Mouse (Mus musculus): ENCODE results near the gene Txnip.

Gene Txnip

DNA sequence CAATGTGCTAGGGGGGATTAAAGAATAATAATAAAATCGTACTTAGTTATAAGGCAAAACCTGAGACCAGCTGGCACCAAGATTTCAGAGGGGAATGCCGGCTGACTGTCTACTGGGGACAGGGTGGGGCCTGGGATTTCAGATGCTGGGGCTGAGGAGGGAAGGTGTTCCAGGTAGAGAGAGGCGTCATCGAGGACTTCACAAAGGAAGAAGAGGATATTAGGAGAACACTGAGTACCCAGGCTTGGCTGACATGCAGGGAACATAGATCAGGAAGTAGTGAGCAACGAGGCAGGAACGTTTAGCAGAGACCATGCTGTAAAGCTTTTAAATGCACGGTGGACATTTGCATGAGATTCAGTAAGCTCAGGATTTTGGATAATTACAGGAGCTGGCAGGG, 5.9 kb upstream of the Txnip start:
- DNase-seq: no peak

DNA sequence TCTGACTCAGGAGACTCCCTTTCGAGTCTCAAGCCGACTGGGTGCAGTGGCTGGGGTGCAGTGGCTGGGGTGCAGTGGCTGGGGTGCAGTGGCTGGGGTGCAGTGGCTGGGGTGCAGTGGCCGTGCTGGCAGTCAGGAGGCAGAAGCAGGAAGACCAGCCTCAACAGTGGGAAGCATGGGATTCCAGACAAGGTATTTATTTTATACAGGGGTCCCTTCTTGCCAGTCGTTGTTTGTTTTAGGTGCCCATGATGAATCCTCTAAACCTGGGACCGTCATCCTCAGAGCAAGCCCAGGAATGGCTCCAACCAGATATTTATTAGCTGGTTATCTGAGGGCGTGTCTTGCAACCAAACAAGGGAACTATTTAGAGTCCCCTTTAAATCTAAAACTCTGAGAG, 4.2 kb upstream of the Txnip start:
- no peak for DNase-seq

DNA sequence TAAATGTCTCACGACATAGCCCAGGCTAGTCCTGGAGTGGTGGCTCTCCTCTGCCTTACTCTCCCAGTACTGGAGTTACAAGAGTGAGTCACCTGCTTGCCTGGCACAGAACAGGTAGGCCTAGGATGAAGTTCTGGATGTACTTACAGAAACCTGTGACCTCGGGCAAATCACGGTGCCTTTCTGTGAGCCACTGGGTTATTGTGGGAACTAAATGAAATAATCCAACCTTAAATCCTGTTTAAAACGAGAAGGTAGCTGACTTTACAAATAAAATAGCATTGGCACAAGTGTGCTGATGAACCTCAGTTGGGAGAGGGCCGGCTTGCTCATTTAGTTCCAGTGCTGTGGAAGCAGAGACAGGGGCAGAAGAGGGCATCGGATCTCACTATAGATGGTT, 3.5 kb upstream of the Txnip start:
- no peak for DNase-seq

DNA sequence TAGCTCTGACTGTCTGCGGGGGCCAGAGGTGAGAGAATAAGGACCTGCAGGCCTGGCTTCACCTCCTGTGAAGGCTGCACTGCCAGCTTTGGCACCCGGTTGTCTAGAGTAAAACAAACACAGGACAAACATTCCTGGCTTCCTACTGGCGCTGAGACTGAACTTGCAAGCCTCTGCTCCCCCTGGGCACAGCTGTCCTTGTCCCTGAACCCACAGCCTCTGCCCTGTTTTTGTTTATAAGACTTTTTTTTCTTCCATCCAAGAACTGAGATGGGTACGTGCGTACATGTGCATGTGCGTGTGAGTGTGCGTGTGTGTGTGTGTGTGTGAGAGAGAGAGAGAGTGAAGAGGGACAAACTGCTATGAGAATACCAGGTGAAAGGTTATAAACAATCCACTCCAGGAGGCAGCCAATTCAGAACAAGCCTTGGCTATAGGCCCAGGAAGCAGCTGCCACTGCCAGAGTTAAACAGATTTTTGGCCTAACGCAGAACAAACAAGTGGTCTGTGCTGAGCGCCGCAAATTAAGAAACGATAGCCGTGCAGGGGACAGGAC, 2.6 kb upstream of the Txnip start:
- no peak for DNase-seq

DNA sequence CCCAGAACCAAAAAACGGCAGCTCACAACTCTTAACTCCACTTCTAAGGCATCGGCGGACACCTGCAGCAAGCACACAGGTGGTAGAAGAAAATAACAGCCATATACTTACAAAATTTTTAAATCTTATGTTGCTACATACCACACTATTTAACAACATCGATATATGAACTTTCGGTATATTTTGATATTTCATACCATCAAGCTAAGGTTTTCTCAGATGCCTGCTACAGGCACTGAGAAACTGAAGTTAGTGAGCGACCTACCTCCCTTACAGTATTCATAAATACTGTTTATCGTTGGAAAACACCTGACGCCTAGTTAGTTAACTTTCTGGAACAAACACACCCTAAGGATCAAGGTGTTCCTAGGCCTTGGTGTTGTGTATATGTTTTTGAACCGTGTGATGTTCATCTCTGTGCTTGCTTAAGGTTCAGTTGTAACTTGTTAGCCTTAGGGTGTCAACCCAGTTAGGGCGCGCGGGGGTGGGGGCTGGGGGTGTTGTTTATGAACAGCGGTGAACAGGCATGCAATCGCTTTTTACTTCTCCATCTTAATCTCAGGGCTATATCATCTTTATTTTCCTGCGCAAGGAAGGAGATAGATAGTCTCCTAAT, 1.6 kb upstream of the Txnip start:
- DNase-seq: no peak

DNA sequence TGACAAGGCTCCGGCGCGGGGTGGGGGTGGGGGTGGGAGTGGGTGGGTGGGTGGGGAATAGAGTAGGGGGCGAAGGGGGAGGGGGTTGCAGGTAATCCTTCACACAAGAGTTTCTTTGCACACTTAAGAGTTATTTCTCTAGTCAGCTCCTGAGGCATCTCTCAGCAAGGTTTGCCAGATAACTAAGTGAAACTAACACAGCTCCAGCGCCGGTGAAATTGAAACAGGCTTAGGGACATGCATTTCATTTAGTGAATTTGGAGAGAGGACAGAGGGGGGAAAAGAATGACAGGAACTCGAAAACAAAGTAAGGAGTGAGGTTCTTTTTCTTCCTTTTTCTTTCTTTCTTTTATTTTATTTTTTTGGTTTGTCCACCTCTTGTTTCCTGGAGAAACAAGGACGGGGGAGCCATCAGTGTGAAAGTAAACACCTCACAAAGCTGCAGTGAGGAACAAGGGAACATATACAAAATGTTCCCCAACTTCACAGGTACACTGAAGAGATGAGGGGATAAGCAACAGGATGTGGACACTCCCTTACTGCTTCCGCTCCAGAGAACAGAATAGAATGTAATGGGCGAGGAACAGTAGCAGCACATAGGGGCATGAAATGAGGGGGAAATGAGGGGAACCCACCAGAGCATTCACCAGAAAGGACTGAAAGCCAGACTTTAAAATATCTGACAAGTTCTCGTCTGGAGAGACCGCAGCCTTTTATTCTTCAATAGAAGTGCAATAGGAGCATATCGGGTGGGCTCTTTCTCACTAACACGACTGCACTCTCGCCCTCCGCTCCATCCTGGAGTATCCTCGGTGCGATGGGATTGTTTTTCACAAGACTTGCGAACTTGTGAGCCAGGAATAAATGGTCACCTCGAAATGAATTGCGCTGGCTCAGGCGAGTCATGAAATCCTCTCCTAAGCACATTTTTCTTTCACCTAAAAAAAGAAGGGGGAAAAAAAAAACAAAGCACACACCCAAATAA, 814 bp upstream of the Txnip start:
- peak; percentile 67 for DNase-seq

DNA sequence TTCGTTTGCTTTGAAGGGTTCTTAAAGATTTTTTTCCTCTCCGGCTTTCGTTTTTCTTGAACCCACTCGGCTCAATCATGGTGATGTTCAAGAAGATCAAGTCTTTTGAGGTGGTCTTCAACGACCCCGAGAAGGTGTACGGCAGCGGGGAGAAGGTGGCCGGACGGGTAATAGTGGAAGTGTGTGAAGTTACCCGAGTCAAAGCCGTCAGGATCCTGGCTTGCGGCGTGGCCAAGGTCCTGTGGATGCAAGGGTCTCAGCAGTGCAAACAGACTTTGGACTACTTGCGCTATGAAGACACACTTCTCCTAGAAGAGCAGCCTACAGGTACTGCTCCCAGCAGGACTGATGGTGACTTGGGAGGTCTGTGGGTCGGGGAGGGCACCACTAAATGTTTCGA, 402 bp downstream of the Txnip start:
- peak; percentile 58 for DNase-seq

DNA sequence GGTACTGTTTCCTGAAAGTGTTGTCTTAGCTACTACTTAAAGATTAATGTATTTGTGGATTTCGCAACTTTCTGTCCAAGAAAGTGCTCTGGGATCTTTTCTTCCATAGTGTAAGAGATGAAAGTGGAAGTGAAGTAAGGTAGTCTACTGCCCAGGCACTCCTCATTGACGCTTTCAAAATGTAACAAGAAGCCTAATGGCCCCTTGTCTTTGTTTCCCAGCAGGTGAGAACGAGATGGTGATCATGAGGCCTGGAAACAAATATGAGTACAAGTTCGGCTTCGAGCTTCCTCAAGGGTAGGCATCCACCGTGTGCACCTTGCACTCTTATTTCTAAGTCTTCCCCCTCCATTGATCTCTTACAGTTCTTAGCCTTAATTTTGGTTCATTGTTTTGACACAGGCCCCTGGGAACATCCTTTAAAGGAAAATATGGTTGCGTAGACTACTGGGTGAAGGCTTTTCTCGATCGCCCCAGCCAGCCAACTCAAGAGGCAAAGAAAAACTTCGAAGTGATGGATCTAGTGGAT, 975 bp downstream of the Txnip start:
- no peak for DNase-seq

DNA sequence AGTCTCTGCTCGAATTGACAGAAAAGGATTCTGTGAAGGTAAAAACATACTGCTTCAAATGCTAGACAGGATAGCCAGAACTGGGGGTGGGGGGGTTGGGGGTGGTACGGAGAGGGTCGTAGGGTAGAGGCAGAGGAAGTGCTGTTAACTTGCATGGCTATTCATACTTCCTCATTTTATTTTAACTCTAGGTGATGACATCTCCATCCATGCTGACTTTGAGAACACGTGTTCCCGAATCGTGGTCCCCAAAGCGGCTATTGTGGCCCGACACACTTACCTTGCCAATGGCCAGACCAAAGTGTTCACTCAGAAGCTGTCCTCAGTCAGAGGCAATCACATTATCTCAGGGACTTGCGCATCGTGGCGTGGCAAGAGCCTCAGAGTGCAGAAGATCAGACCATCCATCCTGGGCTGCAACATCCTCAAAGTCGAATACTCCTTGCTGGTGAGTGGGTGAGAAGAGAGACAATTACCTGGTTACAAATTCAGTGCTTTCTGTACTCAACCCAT, 1.7 kb downstream of the Txnip start:
- DNase-seq: no peak

DNA sequence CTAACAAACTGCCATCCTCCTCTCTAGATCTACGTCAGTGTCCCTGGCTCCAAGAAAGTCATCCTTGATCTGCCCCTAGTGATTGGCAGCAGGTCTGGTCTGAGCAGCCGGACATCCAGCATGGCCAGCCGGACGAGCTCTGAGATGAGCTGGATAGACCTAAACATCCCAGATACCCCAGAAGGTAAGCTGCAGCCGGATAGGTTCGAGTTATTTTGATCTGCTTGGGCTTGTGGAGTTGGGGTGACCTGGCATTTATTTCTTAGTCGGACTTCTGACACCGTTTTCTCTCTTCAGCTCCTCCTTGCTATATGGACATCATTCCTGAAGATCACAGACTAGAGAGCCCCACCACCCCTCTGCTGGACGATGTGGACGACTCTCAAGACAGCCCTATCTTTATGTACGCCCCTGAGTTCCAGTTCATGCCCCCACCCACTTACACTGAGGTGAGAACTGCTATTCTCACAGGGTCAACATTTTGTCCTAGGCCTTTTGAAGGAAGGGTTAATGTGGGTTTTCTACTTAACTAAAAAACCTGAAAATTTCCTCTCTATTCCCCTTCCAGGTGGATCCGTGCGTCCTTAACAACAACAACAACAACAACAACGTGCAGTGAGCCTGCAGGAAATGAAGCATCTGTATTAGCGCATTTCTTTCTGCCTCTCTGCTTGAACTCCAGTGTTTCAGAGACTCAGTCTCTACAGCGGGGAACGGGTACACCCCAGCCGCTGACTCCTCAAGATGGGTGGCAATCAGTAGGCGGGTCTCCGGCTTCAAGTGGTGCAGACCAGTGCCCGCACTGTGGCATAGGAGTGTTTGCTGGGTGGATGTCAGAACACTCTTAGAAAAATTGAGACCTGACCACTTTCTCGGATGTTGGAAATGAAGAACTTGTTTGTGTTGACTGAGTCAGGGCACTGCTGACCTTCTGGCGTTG, 2.4 kb downstream of the Txnip start:
- DNase-seq: no peak

DNA sequence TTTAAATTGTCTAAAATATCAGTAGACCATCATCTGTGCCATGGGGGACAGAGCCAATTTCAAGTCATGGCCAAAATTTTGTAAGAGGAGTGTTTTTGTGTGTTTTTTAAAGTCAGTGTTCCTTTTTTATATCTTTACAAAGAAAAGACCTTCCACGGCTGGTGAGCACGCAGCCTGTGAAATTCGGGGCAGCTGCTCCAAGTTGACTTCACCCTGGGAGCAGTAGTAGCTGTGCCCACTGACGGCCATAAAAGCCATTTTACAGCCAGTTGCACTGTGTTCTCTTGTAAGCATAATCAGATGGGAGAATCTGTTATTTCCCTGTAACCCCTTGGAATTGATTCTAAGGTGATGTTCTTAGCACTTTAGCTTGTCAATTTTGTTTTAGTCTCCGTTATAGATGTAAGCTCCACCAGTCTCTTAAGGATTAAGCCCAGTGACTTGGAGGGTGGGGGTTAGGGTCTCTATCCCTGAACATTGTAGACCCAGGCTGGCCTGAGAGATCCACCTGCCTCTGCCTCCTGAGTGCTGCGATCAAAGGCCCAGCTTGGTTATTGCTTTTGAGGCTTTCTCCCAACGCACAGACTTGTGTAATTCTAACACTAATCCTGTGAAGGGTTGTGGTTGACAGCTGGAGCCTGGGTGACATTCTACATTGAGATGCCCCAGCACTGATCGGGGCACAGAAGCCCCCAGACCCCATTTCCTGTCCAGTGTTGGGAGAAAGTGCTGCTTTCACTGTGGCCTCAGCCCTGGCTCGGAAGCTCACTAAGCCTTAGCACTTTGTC, 3.3 kb downstream of the Txnip start:
- DNase-seq: no peak

DNA sequence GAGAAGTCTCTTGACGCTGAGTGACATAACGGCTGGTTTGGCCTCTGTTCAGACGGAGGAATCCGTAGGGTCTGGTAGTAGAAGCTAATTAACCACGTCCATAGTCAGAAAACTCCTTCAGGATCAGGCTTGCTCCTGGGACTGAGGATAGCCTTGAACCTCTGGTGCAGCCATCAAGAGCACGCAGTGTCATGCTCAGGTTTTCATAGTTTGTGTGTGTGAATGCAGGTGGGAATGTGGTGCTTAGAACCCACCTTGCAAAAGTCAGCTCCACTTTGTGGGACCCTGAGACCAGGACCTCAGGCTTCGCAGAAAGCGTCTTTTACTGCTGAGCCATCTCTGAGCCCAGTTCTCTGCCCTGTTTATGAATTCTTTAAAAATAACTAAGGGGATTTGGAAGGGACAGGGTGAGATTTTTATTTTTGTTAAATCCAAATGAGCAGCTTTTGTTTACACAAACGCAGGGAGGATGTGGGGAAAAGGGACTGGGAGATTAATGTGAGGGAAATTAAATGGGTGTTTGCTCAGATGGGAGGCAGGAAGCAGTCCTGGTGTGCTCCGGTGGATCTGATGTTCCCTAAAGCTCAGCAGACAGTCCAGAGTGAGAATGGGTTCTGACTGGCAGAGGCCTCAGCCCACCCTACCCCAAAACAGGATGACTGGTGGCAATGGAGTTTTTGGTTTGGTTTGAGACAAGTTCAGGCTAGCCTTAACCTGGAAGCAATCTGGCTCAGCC, 4.4 kb downstream of the Txnip start:
- no peak for DNase-seq

DNA sequence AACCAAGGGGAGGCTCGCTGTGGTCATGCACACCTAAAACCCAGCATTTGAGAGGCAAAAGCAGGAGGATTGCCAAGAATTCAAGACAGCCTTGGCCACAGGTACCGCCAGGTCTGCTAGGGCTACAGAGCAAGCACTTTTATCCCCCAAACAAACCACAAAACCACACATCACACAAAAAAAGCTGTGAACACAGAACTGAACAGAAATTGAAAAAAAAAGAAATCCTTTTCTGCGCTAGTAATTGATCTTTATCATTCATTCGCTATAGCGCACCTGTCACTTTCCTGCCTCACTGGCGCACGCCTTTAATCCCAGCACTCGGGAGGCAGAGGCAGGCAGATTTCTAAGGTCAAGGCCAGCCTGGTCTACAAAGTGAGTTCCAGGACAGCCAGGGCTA, 5.5 kb downstream of the Txnip start:
- no peak for DNase-seq

DNA sequence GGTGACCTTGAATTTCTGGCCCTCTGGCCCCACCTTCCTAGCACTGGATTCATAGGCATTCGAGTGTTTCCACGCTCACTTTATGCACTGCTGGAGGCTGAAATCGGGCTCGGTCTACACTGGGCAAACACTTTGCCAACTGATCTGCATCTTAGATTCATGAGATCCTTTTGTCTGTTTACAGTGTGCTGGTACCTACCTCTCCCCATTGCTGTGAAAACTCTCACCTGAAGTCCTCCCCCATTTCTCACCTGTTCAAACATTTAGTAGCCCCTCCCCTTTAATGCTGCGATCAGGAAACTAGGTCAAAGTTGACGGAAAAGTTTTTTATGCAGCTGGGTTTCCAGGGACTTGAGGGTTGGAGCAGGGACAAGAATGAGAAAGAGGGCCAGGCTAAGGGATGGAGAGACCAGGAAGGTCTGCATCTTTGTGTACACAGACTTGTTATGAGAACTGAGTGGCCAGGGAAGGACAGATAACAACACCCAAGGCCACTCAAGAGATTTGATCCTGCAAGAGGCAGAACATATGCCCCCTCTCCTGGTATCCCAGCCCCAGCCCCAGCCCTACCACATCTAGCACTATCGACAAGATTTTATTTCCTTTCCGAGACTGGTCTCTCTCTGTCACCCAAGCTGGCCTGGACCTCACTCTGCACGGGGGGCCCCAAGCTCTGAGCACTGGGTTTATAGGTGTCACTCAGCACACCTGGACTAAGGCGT, 6.3 kb downstream of the Txnip start:
- no peak for DNase-seq

DNA sequence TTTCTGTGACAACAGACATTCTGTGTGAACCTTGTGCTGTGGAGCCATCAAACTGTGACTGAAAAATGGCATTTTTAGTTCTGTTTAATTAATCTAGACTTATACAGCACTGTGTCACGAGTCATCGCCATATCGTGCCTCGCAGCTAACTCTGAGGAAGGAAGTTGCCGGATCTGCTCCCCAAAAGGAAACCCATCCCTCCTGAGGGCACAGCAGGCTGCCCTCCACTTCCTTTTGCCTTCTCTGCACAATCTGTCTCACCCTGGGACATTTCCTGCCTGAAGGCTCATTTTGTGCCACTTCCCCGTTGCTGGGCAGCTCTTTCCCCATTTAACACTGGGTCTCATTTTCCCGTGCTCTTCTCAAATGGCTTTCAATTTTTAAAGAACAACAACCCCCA, 6.9 kb downstream of the Txnip start:
- DNase-seq: peak; percentile 60

DNA sequence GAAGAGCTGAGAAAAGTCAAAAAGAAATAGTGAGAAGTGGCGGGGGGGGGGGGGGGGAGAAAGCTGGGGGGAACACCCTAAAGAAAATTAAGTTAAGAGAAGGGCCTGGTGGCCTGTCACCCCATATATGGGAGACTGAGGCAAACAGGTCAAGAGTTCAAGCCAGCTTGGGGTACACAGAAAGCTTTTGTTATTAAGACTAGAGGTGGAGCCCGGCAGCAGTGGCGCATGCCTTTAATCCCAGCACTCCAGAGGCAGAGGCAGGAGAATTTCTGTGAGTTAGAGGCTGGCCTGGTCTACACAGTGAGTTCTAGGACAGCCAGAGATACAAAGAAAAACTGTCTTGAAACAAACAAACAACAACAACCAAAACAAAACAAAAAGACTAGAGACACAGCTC, 7.3 kb downstream of the Txnip start:
- DNase-seq: no peak

DNA sequence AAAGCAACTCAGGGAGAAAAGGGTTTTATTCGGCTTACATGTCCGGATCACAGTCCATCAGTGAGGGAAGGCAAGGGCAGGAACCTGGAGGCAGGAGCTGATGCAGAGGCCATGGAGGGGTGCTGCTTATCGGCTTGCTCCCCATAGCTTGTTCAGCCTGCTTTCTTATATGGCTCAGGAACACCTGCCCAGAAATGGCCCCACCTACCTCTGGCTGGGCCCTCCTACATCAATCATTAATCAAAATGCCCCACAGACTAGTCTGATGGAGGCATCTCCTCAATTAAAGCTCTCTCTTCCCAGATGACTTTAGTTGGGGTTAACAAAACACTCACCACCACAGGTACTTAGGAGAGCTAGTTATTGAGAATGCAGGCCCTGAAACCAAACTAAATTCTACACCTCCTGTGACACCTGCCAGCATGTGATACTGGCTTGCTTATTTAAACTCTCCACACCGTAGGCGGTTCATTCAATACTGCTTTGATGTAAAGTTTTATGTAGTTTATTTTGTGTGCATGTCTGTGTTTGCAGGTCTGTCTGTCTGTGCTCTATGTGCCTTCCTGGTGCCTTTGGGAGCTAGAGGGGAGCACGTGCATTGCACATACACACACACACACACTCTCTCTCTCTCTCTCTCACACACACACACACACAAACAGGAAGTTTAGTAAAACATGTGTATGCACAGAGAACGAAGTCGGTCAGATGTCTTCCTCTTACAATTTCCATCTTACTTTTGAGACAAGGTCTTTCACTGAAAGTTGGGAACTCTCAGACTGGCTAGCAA, 9.1 kb downstream of the Txnip start:
- DNase-seq: no peak

DNA sequence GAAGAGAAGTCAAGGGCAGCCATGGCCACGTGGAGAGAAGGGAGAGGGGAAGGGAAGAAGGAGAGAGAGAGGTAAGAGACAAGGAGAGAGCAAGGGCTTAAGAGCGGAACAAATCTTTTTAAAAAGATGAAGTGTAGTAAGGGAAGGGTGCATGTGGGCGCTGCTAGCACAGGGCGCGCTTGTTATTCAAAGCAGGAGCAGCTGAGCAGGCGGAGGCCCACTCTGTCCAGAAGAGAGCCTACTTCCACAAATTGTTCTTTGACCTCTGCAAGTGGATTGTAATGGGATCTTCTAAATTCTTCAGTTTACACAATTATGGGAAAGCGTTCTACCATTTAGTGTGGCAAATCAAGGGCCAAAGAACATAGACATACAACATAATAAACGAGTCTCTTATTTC, 10.8 kb downstream of the Txnip start:
- DNase-seq: no peak

DNA sequence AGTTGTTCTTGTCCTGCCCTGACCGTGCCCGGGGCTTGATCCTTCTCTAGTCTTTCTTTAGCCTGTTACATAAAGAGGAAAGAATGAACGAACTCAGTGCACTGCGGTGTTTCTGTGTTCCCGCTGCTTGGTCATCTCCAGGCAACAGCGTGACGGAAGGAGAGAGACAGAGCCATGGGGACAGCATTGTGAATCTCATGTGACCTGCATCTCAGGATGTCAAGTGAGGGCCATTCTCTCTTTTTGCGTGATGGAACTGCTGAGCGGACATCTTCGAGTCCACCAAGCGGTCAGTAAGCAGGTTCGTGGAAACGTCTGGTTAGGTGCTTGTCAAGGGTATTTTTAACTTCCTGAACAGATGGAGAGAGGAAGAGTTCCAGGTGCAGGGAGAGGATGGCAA, 11.7 kb downstream of the Txnip start:
- DNase-seq: no peak

Data from thymus, postnatal 25 days (tissue).